Mouse (Mus musculus) heart, embryonic 12.5 days (tissue): ENCODE measurements around the gene Gpr39. TPM values are rescaled to one million over a fixed set of nuclear protein-coding genes. Genes with fewer than 3 reads are reported as not detected.
A peak's percentile ranks its signal among the peaks of the same experiment; 100 is the strongest.

Experiments
- ATAC-seq: fragments of 200-750 bp; cut with Nextera tagmentation; 2 replicates; pipeline ENCODE4 v1.8.0; 2017; ENCODE audit warnings: moderate TSS enrichment, moderate library complexity; ENCODE audit not compliant: insufficient number of reproducible peaks, low FRiP score
- H3K27ac ChIP-seq: fragments of 300-500 bp; sonication (generic); 2 replicates; pipeline ENCODE4 v1.5.1; 2016; ENCODE audit warnings: mild to moderate bottlenecking, moderate library complexity; ENCODE audit not compliant: poor library complexity, severe bottlenecking
- H3K27me3 ChIP-seq: fragments of 300-500 bp; sonication (generic); replicated peaks from 2 replicates; pipeline ENCODE4 v1.6.1; 2016; ENCODE audit warnings: mild to moderate bottlenecking, moderate library complexity
- H3K36me3 ChIP-seq: fragments of 300-500 bp; sonication (generic); 2 replicates; pipeline ENCODE4 v1.6.1; 2016; ENCODE audit warnings: mild to moderate bottlenecking, moderate library complexity
- H3K4me1 ChIP-seq: fragments of 300-500 bp; sonication (generic); replicated peaks from 2 replicates; pipeline ENCODE4 v1.6.1; 2016; ENCODE audit warnings: mild to moderate bottlenecking
- H3K4me2 ChIP-seq: fragments of 300-500 bp; sonication (generic); 2 replicates; pipeline ENCODE4 v1.6.1; 2016; ENCODE audit warnings: mild to moderate bottlenecking, moderate library complexity
- H3K4me3 ChIP-seq: fragments of 300-500 bp; sonication (generic); 2 replicates; pipeline ENCODE4 v1.5.1; 2016; ENCODE audit warnings: mild to moderate bottlenecking
- H3K9ac ChIP-seq: fragments of 300-500 bp; sonication (generic); 2 replicates; pipeline ENCODE4 v1.6.1; 2016; ENCODE audit warnings: mild to moderate bottlenecking, moderate library complexity
- H3K9me3 ChIP-seq: fragments of 300-500 bp; sonication (generic); replicated peaks from 2 replicates; pipeline ENCODE4 v1.6.1; 2016; ENCODE audit warnings: mild to moderate bottlenecking, moderate library complexity
- WGBS: fragments of 180-500 bp; shearing (Covaris S2); methylation state at CpG from one replicate; pipeline ENCODE4 v1.1.7; 2016; 5-methylcytosine and 5-hydroxymethylcytosine counted together
- polyA plus RNA-seq: library from polyadenylated mRNA; unstranded; fragments of >200 nt; fragmentation: Nextera tagmentation; extraction: Ambion mirVana; gene quantifications from 2 replicates; pipeline ENCODE4 v1.2.1, GENCODE M21; 2016

The Gpr39 gene
- polyA plus RNA-seq, 1 experiment from 2014 or later = 2.6 TPM

GRCm38 (mm10) chr1:125813141-125813782 lies 136.5 kb downstream of the Gpr39 start:
- Histone ChIP-seq H3K4me3 (no peak overlapping the region), H3K36me3 (no peaks in the 10 kb centered on the region), H3K9ac (no peak overlapping the region), H3K4me2 (no peak overlapping the region), H3K9me3 (no peaks in the 10 kb centered on the region), H3K27ac (no peak overlapping the region), H3K27me3 (no peaks in the 10 kb centered on the region), H3K4me1 (no peaks in the 10 kb centered on the region)
- ATAC-seq = no peak
- 70% methylated on average over 9 of the region's 9 CpGs for WGBS

GRCm38 (mm10) chr1:125821101-125821500 lies 144.3 kb downstream of the Gpr39 start:
- Histone ChIP-seq H3K36me3 (no peaks in the 10 kb centered on the region), H3K27ac (no peak overlapping the region), H3K9ac (no peak overlapping the region), H3K9me3 (no peaks in the 10 kb centered on the region), H3K4me2 (no peak overlapping the region), H3K4me1 (no peaks in the 10 kb centered on the region), H3K4me3 (no peak overlapping the region), H3K27me3 (no peaks in the 10 kb centered on the region)
- no peak for ATAC-seq
- 86% methylated on average over 7 of the region's 7 CpGs for WGBS

GRCm38 (mm10) chr1:125823611-125824010 lies 146.8 kb downstream of the Gpr39 start:
- Histone ChIP-seq H3K9me3 (no peaks in the 10 kb centered on the region), H3K36me3 (no peaks in the 10 kb centered on the region), H3K4me1 (no peaks in the 10 kb centered on the region), H3K27ac (no peak overlapping the region), H3K27me3 (no peaks in the 10 kb centered on the region), H3K4me2 (no peak overlapping the region), H3K9ac (no peak overlapping the region), H3K4me3 (no peak overlapping the region)
- WGBS = 75% methylated on average over 4 of the region's 4 CpGs
- ATAC-seq = no peak

GRCm38 (mm10) chr1:125837507-125837906 lies 160.7 kb downstream of the Gpr39 start:
- H3K27ac ChIP-seq = no peak overlapping the region
- no peak overlapping the region for H3K4me3 ChIP-seq
- no peaks in the 10 kb centered on the region for H3K27me3 ChIP-seq
- 75% methylated on average over 1 of the region's 1 CpGs for WGBS
- H3K4me2 ChIP-seq = no peak overlapping the region
- no peak for ATAC-seq
- H3K9me3 ChIP-seq = no peaks in the 10 kb centered on the region
- no peak overlapping the region for H3K9ac ChIP-seq
- no peaks in the 10 kb centered on the region for H3K36me3 ChIP-seq
- no peaks in the 10 kb centered on the region; the same call in 1 of the 2 replicates for H3K4me1 ChIP-seq

GRCm38 (mm10) chr1:125839746-125840392 lies 163.1 kb downstream of the Gpr39 start:
- WGBS = 57% methylated on average over 13 of the region's 13 CpGs

GRCm38 (mm10) chr1:125854646-125855045 lies 177.9 kb downstream of the Gpr39 start:
- Histone ChIP-seq H3K9ac (no peak overlapping the region), H3K9me3 (0 out of 2 replicates have a peak, but pooled peaks cover 5% of the 10 kb centered on the region), H3K4me2 (no peak overlapping the region), H3K4me1 (no peaks in the 10 kb centered on the region), H3K4me3 (no peak overlapping the region), H3K27me3 (no peaks in the 10 kb centered on the region), H3K36me3 (no peaks in the 10 kb centered on the region), H3K27ac (no peak overlapping the region)
- WGBS = 33% methylated on average over 5 of the region's 5 CpGs
- no peak for ATAC-seq

More at GRCm38 (mm10) chr1:125839746-125840392, 163.1 kb downstream of the Gpr39 start:
- Histone ChIP-seq H3K9me3 (no peaks in the 10 kb centered on the region), H3K27ac (no peak overlapping the region), H3K9ac (no peak overlapping the region), H3K27me3 (no peaks in the 10 kb centered on the region), H3K4me1 (no peaks in the 10 kb centered on the region; the same call in 1 of the 2 replicates), H3K36me3 (no peaks in the 10 kb centered on the region), H3K4me2 (no peak overlapping the region), H3K4me3 (no peak overlapping the region)
- ATAC-seq = no peak

GRCm38 (mm10) chr1:125858631-125859030 lies 181.8 kb downstream of the Gpr39 start:
- H3K27me3 ChIP-seq = no peaks in the 10 kb centered on the region
- H3K4me2 ChIP-seq = no peak overlapping the region
- H3K36me3 ChIP-seq = no peaks in the 10 kb centered on the region
- 77% methylated on average over 5 of the region's 5 CpGs for WGBS
- no peaks in the 10 kb centered on the region for H3K9me3 ChIP-seq
- no peak overlapping the region for H3K4me3 ChIP-seq
- ATAC-seq = no peak
- H3K9ac ChIP-seq = no peak overlapping the region
- no peak overlapping the region for H3K27ac ChIP-seq
- no peaks in the 10 kb centered on the region for H3K4me1 ChIP-seq

- WGBS = 53% methylated on average over 7 of the region's 7 CpGs
- Histone ChIP-seq H3K4me2 (no peak overlapping the region), H3K27me3 (no peaks in the 10 kb centered on the region), H3K4me1 (peaks cover 4% of the 10 kb centered on the region; the same call in 1 of the 2 replicates), H3K9ac (no peak overlapping the region), H3K4me3 (no peak overlapping the region), H3K9me3 (no peaks in the 10 kb centered on the region), H3K27ac (no peak overlapping the region), H3K36me3 (no peaks in the 10 kb centered on the region)
- no peak for ATAC-seq
Observed at GRCm38 (mm10) chr1:125870056-125870455, 193.3 kb downstream of the Gpr39 start.

- WGBS = 84% methylated on average over 9 of the region's 9 CpGs
Observed at GRCm38 (mm10) chr1:125893158-125893557, 216.4 kb downstream of the Gpr39 start.

GRCm38 (mm10) chr1:125910211-125910870 lies 233.5 kb downstream of the Gpr39 start:
- no peaks in the 10 kb centered on the region for H3K9me3 ChIP-seq
- peaks cover 34% of the 10 kb centered on the region for H3K27me3 ChIP-seq
- H3K27ac ChIP-seq = no peak overlapping the region
- WGBS = 13% methylated on average over 14 of the region's 14 CpGs
- no peak overlapping the region for H3K9ac ChIP-seq
- H3K4me1 ChIP-seq = peaks cover 23% of the 10 kb centered on the region
- H3K4me3 ChIP-seq = peak overlapping the region; percentile 54; the same call in 1 of the 2 replicates
- H3K36me3 ChIP-seq = no peaks in the 10 kb centered on the region
- no peak for ATAC-seq
- peak overlapping the region; percentile 83 for H3K4me2 ChIP-seq

More at GRCm38 (mm10) chr1:125893158-125893557, 216.4 kb downstream of the Gpr39 start:
- no peak overlapping the region for H3K9ac ChIP-seq
- no peaks in the 10 kb centered on the region for H3K36me3 ChIP-seq
- H3K4me2 ChIP-seq = no peak overlapping the region
- H3K4me3 ChIP-seq = no peak overlapping the region
- no peak for ATAC-seq
- H3K27ac ChIP-seq = no peak overlapping the region
- no peaks in the 10 kb centered on the region for H3K27me3 ChIP-seq
- 0 out of 2 replicates have a peak, but pooled peaks cover 4% of the 10 kb centered on the region for H3K9me3 ChIP-seq
- no peaks in the 10 kb centered on the region for H3K4me1 ChIP-seq

GRCm38 (mm10) chr1:125910871-125911265 lies 234.1 kb downstream of the Gpr39 start:
- H3K27me3 ChIP-seq = peaks cover 38% of the 10 kb centered on the region
- no peaks in the 10 kb centered on the region for H3K36me3 ChIP-seq
- H3K27ac ChIP-seq = no peak overlapping the region
- ATAC-seq = no peak
- H3K9ac ChIP-seq = no peak overlapping the region
- peak overlapping the region; percentile 54 for H3K4me3 ChIP-seq
- peaks cover 23% of the 10 kb centered on the region for H3K4me1 ChIP-seq
- H3K9me3 ChIP-seq = no peaks in the 10 kb centered on the region
- H3K4me2 ChIP-seq = peak overlapping the region; percentile 83
- 6% methylated on average over 9 of the region's 9 CpGs for WGBS
